Mouse (Mus musculus) midbrain, embryonic 10.5 days (tissue): ENCODE results near the gene Dazap2. TPM values are rescaled to one million over a fixed set of nuclear protein-coding genes. Genes with fewer than 3 reads are reported as not detected.
"Not testable (repeated sequence)": the region's sequence is repeated elsewhere in the genome, so short reads cannot be mapped to it uniquely, and the experiment has no call there.

Experiments used
- DNase-seq: peaks from one replicate; pipeline ENCODE4 v3.0.0-alpha.2; 2017; ENCODE audit warnings: low spot score
- H3K27ac ChIP-seq: fragments of 300-500 bp; sonication (generic); replicated peaks from 2 replicates; pipeline ENCODE4 v1.5.1; 2016; ENCODE audit warnings: mild to moderate bottlenecking
- H3K27me3 ChIP-seq: fragments of 300-500 bp; sonication (generic); 2 replicates; pipeline ENCODE4 v1.6.1; 2016; ENCODE audit warnings: low read depth, mild to moderate bottlenecking; ENCODE audit not compliant: poor library complexity, severe bottlenecking
- H3K36me3 ChIP-seq: fragments of 300-500 bp; sonication (generic); 2 replicates; pipeline ENCODE4 v1.6.1; 2016; ENCODE audit warnings: mild to moderate bottlenecking, moderate library complexity
- H3K4me1 ChIP-seq: fragments of 300-500 bp; sonication (generic); 2 replicates; pipeline ENCODE4 v1.6.1; 2016
- H3K4me3 ChIP-seq: fragments of 300-500 bp; sonication (generic); 2 replicates; pipeline ENCODE4 v1.5.1; 2016; ENCODE audit warnings: mild to moderate bottlenecking, moderate library complexity
- H3K9me3 ChIP-seq: fragments of 300-500 bp; sonication (generic); replicated peaks from 2 replicates; pipeline ENCODE4 v1.6.1; 2016; ENCODE audit warnings: mild to moderate bottlenecking
- WGBS: fragments of 180-500 bp; shearing (Covaris S2); methylation state at CpG from one replicate; pipeline ENCODE4 v1.1.7; 2016; 5-methylcytosine and 5-hydroxymethylcytosine counted together
- polyA plus RNA-seq: library from polyadenylated mRNA; unstranded; fragments of >200 nt; fragmentation: Nextera tagmentation; extraction: Ambion mirVana; gene quantifications from 2 replicates; pipeline ENCODE4 v1.2.1, GENCODE M21; 2016

The Dazap2 gene
- polyA plus RNA-seq, 1 experiment from 2014 or later = 231 TPM

DNA sequence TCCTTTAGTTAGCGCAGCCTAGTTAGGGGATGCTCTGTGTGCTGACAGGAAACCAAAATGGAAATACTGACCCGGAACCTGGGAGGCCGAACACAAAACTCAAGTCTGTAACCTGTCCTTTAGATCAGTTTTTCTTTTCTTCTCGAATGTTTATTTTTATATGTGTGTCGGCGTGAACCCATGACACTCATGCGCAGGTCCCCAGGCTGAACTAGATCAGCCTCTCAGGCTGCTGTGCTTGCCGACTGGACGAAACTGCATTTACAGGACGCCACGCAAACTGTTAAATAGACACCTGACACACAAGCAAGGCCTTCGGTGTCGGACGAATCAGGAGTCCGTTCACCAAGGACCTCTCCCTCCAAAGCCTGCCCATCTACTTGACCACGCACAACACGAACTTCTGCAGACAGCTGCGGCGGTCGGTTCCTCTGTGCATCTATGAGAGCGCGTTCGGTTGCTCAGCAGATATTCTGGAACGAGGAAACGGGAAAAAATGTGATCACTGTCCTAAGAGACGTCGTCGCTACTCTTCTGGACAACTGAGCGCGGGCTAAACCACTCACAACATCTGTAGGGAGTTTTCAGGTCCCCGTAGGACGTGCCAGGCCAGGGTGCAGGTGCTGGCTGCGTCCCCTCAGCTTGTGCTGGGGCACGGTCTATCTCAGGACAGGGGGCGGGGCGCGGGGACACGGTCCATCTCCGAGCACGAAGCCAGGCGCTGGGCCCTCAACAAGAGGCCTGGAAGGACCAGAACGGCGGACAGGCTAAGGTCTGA, 742 bp upstream of the Dazap2 start:
- WGBS = 11% methylated on average over 43 of the region's 43 CpGs
- Histone ChIP-seq H3K9me3 (no peaks in the 10 kb centered on the region), H3K27me3 (peaks cover 25% of the 10 kb centered on the region), H3K4me3 (peak overlapping the region; percentile 92), H3K4me1 (peaks cover 36% of the 10 kb centered on the region), H3K27ac (peak overlapping the region; percentile 97), H3K36me3 (peaks cover 24% of the 10 kb centered on the region)
- no peak for DNase-seq

DNA sequence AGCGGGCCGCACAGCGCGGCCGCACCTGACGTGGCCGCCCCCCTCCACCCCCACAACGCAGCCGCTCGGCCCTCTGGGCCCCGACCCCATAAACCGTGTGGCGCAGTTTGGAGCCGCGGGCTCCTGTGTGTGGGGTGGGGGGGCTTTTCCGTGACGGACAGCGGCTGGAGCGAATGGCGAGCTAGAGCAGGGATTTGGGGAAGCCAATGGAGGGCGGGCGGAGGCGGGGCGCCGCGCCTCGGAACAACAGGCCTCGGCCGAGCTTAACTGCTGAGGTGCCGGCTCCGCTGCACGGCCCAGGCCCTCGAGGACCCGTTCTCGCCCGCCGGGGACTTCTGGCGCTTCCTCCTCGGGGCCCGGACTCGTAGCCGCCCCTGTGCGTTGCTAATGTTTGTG, 674 bp downstream of the Dazap2 start:
- no peaks in the 10 kb centered on the region for H3K9me3 ChIP-seq
- whole genome bisulfite sequencing = 1% methylated on average over 42 of the region's 43 CpGs
- DNase-seq = peak; percentile 91
- H3K4me1 ChIP-seq = peaks cover 29% of the 10 kb centered on the region
- peak overlapping the region; percentile 97 for H3K27ac ChIP-seq
- H3K36me3 ChIP-seq = peaks cover 38% of the 10 kb centered on the region
- H3K27me3 ChIP-seq = peaks cover 17% of the 10 kb centered on the region
- H3K4me3 ChIP-seq = peak overlapping the region; percentile 92

DNA sequence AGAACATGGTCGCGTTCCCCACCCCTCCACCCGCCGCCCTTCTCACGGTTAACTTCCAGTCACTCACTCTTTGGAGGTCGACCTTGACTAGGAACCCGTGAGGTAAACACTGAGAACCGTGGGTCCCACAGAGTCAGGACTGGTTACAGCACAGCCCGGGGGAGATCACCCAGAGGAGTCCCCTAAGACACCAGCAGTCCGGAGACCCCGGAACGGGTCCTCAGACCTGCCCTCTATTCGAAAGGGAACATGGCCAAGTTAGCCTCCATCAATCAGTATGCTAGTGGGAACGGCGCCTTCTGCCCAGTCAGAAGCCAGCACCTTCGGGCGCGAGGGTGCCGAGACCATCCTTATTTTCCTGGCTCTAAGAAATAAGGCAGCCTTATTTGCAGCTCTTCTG, 1.1 kb downstream of the Dazap2 start:
- no peak for DNase-seq
- Histone ChIP-seq H3K4me1 (peaks cover 29% of the 10 kb centered on the region), H3K9me3 (no peaks in the 10 kb centered on the region), H3K27ac (peak overlapping the region; percentile 97), H3K4me3 (peak overlapping the region; percentile 92), H3K27me3 (peaks cover 15% of the 10 kb centered on the region), H3K36me3 (peaks cover 42% of the 10 kb centered on the region)
- WGBS = 2% methylated on average over 19 of the region's 19 CpGs

DNA sequence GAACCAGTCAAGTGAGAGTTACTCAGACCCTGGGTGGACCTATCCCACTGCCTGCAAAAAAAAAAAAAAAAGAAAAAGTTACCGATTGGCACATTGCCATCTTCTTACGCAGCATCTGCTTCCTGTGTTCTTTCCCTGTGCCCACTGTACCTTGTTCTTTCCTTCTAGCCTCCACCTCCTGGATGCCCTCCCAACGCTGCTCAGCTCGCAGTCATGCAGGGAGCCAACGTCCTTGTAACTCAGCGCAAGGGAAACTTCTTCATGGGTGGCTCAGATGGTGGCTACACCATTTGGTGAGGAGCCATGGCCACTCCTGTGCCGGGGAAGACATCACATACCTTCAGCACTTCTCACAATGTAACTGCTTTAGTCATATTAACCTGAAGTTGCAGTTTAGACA, 4.1 kb downstream of the Dazap2 start:
- H3K4me3 ChIP-seq = no peak overlapping the region
- peaks cover 19% of the 10 kb centered on the region for H3K4me1 ChIP-seq
- no peak overlapping the region for H3K27ac ChIP-seq
- H3K36me3 ChIP-seq = peaks cover 47% of the 10 kb centered on the region
- DNase-seq = no peak
- H3K9me3 ChIP-seq = no peaks in the 10 kb centered on the region
- WGBS = 91% methylated on average over 7 of the region's 7 CpGs
- H3K27me3 ChIP-seq = peaks cover 2% of the 10 kb centered on the region; the same call in 1 of the 2 replicates

DNA sequence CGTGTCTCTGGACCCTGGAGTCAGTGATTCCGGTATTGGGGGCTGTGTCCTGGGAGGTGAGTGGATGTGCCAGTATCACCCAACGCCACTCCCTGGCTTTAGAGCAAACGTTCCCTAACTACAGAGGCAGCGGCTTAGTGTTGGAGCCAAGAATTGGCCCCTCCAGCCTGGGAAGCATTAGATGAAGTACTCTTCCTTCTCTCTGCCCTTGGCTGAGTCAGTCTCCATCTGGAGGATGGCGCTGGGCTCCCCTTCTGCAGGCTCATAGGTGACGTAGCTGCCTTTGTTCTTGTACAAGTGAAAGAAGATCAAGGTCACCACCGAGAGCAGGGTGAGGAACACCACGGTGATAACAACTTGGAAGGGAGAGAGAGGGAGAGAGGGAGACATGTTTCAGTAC, 6.5 kb downstream of the Dazap2 start:
- WGBS = 78% methylated on average over 9 of the region's 9 CpGs
- H3K4me3 ChIP-seq, DNase-seq, H3K27ac ChIP-seq, H3K27me3 ChIP-seq, H3K9me3 ChIP-seq, H3K4me1 ChIP-seq: not testable (repeated sequence)
- peaks cover 47% of the 10 kb centered on the region for H3K36me3 ChIP-seq

DNA sequence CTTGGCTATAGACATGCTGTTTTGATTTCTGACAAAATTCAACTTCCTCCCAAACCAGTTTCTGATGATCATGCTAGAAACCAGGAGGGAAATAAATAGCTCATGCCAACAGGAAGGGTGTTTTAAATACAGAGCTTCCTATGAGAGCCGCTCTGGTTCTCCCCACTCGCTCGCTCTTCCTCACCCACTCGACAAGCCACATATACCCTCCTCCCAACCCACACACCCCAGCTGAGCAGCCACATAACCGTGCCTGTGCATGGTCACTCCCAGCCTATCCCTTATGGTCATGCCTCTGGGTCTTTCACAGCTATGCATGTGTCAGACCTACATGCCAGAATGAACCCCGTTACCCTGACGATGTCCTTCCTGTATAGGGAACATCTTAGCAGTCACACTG, 7.0 kb downstream of the Dazap2 start:
- 89% methylated on average over 7 of the region's 7 CpGs for WGBS
- no peak overlapping the region for H3K4me3 ChIP-seq
- peaks cover 44% of the 10 kb centered on the region for H3K36me3 ChIP-seq
- no peak for DNase-seq
- H3K9me3 ChIP-seq = no peaks in the 10 kb centered on the region
- no peak overlapping the region for H3K27ac ChIP-seq
- H3K4me1 ChIP-seq = no peaks in the 10 kb centered on the region
- H3K27me3 ChIP-seq = no peaks in the 10 kb centered on the region

DNA sequence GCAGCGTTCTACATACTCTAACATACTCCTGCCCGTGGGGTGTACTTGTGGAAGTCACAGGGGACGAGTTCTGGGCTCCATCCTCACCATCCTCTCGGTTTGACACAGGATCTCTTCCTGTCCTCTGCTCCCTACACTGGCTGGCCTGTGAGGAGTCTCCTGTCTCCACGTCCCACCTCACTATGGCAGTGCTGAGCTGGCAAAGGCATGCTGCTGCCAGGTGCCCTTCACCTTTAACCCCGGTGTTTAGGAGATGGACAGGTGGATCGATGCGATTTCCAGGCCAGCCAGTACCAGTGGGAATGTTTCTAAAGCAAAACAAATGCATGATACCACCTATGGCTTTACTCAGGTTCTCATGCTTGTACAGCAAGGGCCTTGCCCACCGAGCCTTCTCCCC, 8.6 kb downstream of the Dazap2 start:
- DNase-seq = no peak
- Histone ChIP-seq H3K9me3 (no peaks in the 10 kb centered on the region), H3K4me1 (peaks cover 10% of the 10 kb centered on the region), H3K27ac (no peak overlapping the region), H3K36me3 (peaks cover 29% of the 10 kb centered on the region), H3K27me3 (peaks cover 10% of the 10 kb centered on the region; the same call in 1 of the 2 replicates), H3K4me3 (no peak overlapping the region)
- 87% methylated on average over 9 of the region's 9 CpGs for WGBS

DNA sequence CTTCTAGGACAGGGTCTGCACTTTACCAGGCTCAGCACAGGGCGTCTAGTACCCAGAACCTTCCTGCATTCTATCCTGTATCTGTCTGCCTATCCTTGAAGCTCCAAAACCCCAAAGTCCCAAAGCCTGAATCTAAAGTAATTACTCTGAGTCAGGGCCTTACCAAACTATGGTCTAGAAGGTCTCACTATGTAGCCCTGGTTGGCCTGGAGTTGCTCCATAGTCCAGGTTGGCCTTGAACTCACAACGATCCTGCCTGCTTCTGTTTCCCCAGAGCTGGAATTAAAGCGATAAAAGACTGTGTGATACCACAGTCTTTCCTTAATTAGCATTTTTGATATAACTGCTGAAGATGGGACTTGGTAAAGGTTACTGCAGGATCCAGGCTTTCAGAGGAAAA, 9.3 kb downstream of the Dazap2 start:
- peaks cover 17% of the 10 kb centered on the region; the same call in 1 of the 2 replicates for H3K27me3 ChIP-seq
- H3K4me3 ChIP-seq = no peak overlapping the region
- H3K9me3 ChIP-seq = no peaks in the 10 kb centered on the region
- H3K4me1 ChIP-seq = peaks cover 10% of the 10 kb centered on the region
- no peak for DNase-seq
- peaks cover 23% of the 10 kb centered on the region for H3K36me3 ChIP-seq
- WGBS = 90% methylated on average over 3 of the region's 3 CpGs
- no peak overlapping the region for H3K27ac ChIP-seq

DNA sequence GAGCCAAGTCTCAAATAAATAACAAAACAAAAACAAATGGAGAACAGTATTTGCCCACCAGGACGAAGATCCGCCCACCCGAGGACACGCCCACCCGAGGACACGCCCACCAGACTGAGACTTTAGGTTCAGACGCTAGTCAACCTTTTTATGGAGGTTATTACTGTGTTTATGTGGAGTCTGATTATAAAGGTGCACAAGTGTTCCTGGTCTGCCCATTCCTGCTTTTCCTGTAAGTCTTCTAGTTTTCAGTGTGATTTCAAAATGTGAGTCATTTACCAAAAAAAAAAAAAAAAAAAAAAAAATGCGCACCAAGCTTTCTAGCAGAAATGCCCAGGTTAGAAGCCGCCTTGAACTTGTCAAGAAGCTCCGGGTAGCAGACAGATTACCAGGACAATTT, 12.1 kb downstream of the Dazap2 start:
- 16% methylated on average over 10 of the region's 10 CpGs for WGBS

DNA sequence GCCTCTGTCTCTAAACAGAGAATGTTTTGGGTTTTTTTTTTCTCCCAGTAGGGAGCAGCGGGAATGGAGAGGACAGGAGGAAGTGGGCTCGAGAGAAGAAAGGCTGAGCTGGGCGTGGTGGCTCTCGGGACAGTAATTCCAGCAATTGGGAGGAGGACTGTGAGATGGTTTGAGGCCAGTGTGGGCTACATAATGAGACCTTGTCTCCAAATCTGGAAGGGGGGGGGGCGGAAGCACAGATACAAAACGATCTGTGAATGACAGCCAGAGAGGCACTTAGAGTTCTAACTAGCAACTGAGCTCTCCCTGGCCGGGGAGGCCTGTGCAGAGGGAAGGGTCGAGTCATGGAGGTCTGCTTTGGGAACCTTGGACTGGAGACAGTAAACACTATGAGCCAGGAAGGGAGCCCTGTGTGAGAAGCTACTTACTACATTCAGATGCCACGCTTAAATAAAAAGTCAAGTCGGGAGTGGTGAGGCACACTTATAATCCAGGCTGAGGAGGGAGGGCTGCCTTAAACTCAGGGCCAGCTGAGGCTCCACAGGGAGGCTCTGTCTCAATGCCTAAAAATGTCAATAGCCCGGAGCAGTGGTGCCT, 12.7 kb downstream of the Dazap2 start:
- Histone ChIP-seq H3K27me3 (peaks cover 34% of the 10 kb centered on the region), H3K9me3 (no peaks in the 10 kb centered on the region), H3K4me3 (peak overlapping the region; percentile 14; the same call in 1 of the 2 replicates), H3K36me3 (no peaks in the 10 kb centered on the region), H3K27ac (peak overlapping the region; percentile 1; the same call in 1 of the 2 replicates), H3K4me1 (peaks cover 10% of the 10 kb centered on the region)
- no peak for DNase-seq
- WGBS = 4% methylated on average over 11 of the region's 11 CpGs

More for the DNA sequence above, 12.1 kb downstream of the Dazap2 start:
- H3K36me3 ChIP-seq = no peaks in the 10 kb centered on the region
- H3K27me3 ChIP-seq = peaks cover 28% of the 10 kb centered on the region
- no peak overlapping the region for H3K4me3 ChIP-seq
- no peaks in the 10 kb centered on the region for H3K9me3 ChIP-seq
- no peak overlapping the region for H3K27ac ChIP-seq
- peaks cover 10% of the 10 kb centered on the region for H3K4me1 ChIP-seq
- no peak for DNase-seq

DNA sequence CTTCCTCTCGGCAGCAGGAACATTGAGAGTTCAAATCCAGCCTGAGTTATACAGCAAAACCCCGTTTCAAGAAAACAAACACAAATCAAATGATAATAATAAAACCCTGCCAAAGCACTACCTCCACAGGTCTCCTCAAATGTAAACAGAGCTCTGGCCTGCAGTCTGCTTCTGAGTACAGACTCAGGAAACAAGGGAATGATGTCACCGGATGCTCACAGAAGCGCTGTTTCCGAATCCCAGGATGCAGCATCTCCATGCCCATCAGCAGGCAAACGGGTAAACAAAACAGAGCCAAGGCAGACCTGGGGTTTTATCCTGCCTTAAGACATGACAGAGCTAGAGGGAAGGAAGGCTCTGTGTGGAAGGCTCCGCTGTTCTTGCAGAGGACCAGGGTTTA, 13.6 kb downstream of the Dazap2 start:
- Histone ChIP-seq H3K27me3 (peaks cover 43% of the 10 kb centered on the region), H3K4me3 (no peak overlapping the region), H3K4me1 (peaks cover 10% of the 10 kb centered on the region), H3K36me3 (no peaks in the 10 kb centered on the region), H3K27ac (no peak overlapping the region), H3K9me3 (no peaks in the 10 kb centered on the region)
- 58% methylated on average over 7 of the region's 7 CpGs for WGBS
- no peak for DNase-seq

DNA sequence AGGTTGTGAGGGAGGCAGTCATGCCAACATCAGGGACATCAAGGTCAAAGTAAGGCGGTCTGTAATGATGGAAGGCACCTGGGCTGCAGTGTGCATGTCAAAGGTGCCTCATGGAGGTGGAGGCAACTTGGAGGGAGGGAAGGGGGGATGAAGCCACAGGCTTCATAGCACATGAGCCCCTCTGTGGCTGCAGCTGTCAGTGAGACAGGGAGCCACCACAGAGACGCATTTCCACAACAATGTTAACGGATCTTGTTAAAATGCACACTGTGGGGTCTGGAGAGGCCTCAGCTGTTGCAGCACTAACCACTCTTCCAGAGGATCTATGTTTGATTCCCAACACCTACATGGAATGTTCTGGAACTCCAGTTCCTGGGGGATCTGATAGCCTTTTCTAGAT, 15.0 kb downstream of the Dazap2 start:
- DNase-seq = no peak
- Histone ChIP-seq H3K27ac (no peak overlapping the region), H3K4me1 (peaks cover 10% of the 10 kb centered on the region), H3K36me3 (no peaks in the 10 kb centered on the region), H3K4me3 (no peak overlapping the region), H3K27me3 (peaks cover 55% of the 10 kb centered on the region), H3K9me3 (no peaks in the 10 kb centered on the region)
- WGBS = 69% methylated on average over 3 of the region's 3 CpGs

DNA sequence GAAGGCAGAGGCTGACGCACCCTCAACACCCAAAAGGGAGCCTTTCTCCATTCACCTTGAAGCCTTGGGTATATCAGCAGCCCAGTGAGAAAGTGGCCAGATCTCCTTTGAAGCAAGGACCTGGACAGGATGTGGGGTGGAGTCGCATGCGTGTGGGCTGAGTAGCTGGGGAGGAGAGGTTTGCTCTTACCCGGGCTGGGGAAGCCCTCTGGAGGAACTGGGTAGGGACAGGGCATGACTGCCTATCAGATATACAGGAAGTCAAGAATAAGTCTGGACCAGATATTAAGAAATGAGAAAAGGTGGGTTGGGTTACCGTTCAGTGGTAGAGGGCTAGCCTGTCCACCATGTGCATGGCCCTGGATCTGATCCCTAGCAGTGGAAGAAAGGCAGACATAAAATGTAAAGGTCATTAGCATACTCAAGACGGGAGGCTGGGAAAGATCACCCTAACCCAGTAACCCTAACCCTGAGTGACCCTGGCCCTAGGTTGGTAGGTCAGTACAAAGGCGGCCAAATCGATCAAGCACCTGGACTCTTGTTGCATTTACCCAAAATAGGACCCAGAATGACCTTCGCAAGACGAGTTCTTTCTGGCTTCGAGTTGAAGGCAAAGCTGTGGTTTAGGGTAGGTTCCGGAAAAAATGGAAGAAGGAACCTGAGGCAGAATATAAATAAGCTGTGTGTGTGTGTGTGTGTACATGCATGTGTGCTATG, 16.5 kb downstream of the Dazap2 start:
- H3K4me1 ChIP-seq = peaks cover 16% of the 10 kb centered on the region
- H3K36me3 ChIP-seq = no peaks in the 10 kb centered on the region
- no peak for DNase-seq
- peaks cover 70% of the 10 kb centered on the region for H3K27me3 ChIP-seq
- whole genome bisulfite sequencing = 86% methylated on average over 12 of the region's 12 CpGs
- no peak overlapping the region for H3K27ac ChIP-seq
- H3K9me3 ChIP-seq = no peaks in the 10 kb centered on the region
- no peak overlapping the region for H3K4me3 ChIP-seq
